Comparison of ENCODE assay signal across 14 mouse cellular contexts in the genomic region with DNA sequence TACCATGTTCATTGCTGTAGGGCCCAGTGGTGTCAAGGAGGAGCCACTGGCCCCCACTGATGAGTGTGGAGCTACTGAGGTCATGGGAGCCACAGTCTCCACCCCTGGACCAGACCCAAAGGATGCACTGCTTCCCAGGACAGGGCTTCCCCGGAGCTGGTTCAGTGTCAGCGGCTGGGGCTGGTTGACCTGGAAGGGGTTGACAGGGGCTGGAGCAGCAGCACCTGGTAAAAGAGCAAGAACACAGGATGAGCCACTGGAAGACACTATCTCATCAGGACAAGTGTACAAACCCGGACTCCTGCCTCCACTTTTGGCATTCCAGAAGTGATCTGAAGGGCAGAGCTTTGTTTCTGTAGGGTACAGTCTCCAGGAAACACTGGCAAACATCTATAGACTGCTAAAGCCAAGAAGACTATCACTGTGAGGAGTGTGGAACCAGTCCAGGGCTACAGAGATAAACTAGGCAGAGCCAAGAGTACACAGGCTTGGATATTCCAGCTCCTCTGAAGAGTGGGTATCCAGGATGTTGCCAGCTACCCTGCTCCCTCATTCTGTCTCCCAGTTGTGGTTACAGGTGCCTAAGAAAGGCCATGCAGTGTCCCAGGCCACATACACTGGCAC. TPM values are rescaled to one million over a fixed set of nuclear protein-coding genes. Genes with fewer than 3 reads are reported as not detected.
"Had no signal": no experiment of that assay in that cellular context is flagged by ENCODE, and none has a peak within 500 bp of the region (broad histone marks: within the 10 kb centered on the region; RNA-seq: fewer than 3 reads in every experiment).

No protein-coding gene starts in this region.

- H3K27me3 ChIP-seq: limb, embryonic 12.5 days; liver, embryonic 13.5 days; lung, embryonic 15.5 days; midbrain, embryonic 13.5 days; stomach, embryonic 15.5 days had no signal

- H3K27ac ChIP-seq: limb, embryonic 12.5 days; liver, embryonic 13.5 days; lung, embryonic 15.5 days; macrophage; midbrain, embryonic 13.5 days; stomach, embryonic 15.5 days had no signal

- H3K9ac ChIP-seq: limb, embryonic 12.5 days; liver, embryonic 13.5 days; liver, postnatal 0 days; lung, embryonic 15.5 days; midbrain, embryonic 13.5 days; stomach, embryonic 15.5 days had no signal

- DNase-seq: kidney, postnatal 25 days; liver; liver, embryonic 13.5 days; liver, postnatal 0 days; lung, postnatal 14 days; right cerebral cortex, postnatal 14 days; thymus, adult 2 months; thymus, postnatal 25 days had no signal

- H3K9me3 ChIP-seq: limb, embryonic 12.5 days; liver, embryonic 13.5 days; lung, embryonic 15.5 days; midbrain, embryonic 13.5 days; stomach, embryonic 15.5 days had no signal

- H3K4me3 ChIP-seq: limb, embryonic 12.5 days; liver, embryonic 13.5 days; lung, embryonic 15.5 days; megakaryocyte, embryonic 14.5 days; midbrain, embryonic 13.5 days; stomach, embryonic 15.5 days had no signal

- H3K4me2 ChIP-seq: limb, embryonic 12.5 days; liver, embryonic 13.5 days; lung, embryonic 15.5 days; midbrain, embryonic 13.5 days; stomach, embryonic 15.5 days had no signal

- H3K4me1 ChIP-seq: limb, embryonic 12.5 days; liver, embryonic 13.5 days; lung, embryonic 15.5 days; megakaryocyte, embryonic 14.5 days; midbrain, embryonic 13.5 days; stomach, embryonic 15.5 days had no signal

- ATAC-seq: liver, postnatal 0 days; midbrain, embryonic 13.5 days had no signal

RNA-seq across cellular contexts. Expression of gene Mfap4, which starts 34.4 kb away (rescaled TPM):
- polyA plus RNA-seq: macrophage had no signal
